Mouse (Mus musculus): ENCODE results near the gene Mtln. TPM values are rescaled to one million over a fixed set of nuclear protein-coding genes. Genes with fewer than 3 reads are reported as not detected.

Gene Mtln
- total RNA-seq, 1 experiment from 2014 or later = 1.5 TPM

DNA sequence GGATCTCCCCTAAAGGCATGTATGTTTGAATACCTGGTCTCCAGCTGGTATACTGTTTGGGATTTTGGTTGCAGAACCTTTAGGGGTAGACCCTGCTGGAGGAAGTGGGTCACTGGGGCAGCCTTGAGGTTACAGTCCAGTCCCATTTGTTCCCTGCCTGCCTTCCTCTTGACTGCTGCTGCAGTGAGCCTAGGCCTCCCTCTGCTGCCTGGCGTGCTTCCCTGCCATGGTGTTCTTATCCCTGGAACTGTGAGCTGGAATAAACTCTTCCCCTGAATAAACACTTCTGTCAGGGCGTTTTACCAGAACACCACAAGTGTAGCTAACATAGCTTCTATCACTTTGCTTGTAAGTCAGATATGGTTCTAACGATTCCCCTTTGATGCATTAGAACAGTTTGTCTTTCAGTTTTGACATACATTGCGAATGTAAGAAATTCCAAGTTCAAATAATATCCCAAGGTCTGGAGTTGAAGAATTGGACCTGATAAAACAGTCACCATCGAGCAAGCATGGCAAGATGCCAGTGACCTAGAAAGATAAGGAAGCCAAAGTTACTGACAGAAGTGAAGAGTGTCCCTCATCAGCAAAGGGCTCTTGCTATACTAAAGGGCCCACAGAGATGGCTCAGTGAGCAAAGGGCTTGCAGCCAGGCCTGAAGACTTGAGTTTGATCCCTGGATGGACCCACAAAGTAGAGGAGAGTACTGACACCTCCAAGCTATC lies 33.0 kb downstream of the Mtln start:
- ATAC-seq (ENCODE audit: extremely low read depth, insufficient number of reproducible peaks, low FRiP score, poor library complexity, severe bottlenecking) = no peak

DNA sequence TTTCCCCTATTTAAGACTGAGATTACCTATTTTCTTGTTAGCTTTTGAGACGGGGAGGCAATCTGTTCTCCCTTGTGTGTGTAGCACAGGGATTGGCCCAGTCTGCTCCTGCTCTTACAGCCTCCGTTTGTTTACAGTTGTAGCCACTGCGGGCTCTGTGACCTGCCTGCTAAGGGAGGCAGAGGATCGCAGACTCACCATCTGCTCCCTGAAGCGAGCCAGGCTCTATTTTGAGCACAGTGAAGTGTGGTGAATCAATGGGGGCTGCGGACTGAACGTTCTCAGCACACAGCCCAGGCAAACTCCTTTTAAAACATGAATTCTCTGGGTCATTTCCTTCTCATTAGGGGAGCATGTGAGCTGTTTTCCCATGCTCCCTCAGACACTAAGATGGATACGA lies 35.1 kb downstream of the Mtln start:
- no peak for ATAC-seq (ENCODE audit: extremely low read depth, insufficient number of reproducible peaks, low FRiP score, poor library complexity, severe bottlenecking)

DNA sequence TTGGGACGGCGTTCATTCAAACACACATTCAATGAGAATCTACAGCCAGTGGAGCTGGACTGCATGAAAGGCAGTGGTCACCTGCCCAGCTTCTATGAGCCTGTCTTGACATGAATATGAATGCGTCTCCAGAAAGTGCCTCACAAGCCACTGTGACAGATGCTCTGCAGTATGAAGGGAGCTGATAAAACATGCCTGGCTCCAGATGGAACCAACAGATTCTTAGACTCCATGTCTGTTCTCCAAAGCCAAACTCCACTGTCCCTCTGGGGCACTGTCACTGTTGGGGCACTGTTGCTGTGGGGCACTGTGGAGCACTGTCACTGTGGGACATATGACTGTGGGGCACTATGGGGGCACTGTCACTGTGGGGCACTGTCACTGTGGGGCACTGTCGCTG lies 38.2 kb downstream of the Mtln start:
- ATAC-seq (ENCODE audit: extremely low read depth, insufficient number of reproducible peaks, low FRiP score, poor library complexity, severe bottlenecking) = no peak

DNA sequence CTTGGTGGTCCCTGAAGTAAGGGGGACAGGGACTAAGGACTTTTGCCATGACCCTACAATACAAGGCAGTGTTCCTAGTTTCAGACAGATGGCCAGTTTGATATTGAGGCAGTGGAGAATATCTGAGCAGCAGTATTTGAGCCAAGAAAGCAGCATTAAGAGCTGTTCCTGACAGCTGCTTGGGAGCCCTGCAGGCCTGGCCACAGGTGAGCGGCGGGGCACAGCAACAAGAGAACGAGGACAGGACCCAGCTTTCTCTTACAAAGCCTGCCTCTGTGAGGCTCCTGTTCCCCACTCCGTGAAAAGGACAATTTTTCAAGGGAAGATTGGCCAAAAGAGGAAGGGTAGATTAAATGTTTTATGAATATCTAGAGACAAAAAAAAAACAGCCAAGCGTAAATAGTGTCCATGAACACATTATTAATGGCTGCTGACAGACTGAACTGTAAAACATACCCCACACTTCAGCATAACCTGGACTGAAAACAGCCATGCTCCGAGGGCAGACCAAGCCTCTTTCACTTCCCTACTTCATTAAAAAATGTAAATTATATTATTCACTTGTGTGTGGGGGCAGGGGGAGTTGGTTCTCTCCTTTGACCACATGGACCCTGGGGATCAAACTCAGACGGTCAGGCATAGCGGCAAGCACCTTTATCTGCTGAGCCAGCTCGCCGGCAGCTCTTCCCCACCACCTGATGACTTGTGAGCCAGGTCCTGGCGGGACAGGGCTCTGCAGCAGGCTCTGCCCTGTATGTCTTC lies 40.3 kb downstream of the Mtln start:
- no peak for ATAC-seq (ENCODE audit: extremely low read depth, insufficient number of reproducible peaks, low FRiP score, poor library complexity, severe bottlenecking)

DNA sequence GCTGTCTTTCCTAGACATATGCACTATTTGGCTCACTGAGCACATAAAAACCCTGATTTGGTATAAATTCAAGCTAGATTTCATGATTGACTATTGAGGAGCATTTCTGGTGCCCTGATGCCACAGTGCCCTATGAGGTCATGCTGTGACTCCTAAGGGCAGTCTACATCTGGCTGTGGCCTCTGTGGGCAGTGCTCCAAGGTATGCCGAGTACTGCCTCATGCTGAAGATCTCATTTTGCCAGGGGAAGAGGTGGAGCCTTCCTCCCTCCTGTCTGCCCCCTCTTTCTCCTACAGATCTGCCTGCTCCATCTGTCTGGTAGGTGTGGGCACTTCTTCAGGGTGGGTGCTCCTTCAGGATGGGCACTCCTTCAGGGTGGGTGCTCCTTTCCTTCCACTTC lies 42.9 kb downstream of the Mtln start:
- no peak for ATAC-seq (ENCODE audit: extremely low read depth, insufficient number of reproducible peaks, low FRiP score, poor library complexity, severe bottlenecking)

DNA sequence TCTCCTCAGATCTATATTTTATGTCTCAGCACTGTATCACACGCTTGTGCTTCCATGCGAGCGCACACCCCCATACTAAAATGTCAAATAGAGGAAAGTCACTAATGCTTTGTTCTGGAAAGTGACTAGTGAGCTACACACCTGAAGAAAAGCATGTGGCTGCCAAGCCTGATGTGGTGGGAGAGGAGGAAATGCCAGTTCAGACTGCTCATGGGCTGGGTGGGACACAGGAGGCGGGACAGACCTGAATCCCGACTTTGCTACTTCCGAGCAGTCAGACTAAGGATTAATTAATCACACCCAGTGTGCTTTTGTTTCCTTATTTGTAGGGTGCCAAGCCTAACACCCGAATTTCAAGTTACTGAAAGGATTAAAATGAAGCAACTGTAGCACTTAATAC lies 44.0 kb downstream of the Mtln start:
- no peak for ATAC-seq (ENCODE audit: extremely low read depth, insufficient number of reproducible peaks, low FRiP score, poor library complexity, severe bottlenecking)

DNA sequence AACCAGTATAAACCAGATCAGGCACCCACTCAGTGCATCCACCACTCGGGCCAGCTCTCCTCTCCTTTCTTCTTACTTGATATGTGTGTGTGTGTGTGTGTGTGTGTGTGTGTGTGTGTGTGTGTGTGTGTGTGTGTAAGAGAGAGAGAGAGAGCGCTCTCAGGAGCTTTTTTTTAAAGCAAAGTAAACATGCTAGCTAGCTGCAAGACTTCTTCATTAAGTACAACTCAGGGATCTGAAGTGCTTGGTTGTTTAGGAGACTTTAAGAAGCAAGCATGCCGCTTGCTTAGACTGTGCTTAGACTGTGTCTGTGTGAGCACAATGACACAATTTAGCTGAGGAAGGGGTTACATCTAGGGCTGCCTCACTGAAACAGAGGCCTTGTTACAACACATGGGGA lies 49.7 kb downstream of the Mtln start:
- no peak for ATAC-seq (ENCODE audit: extremely low read depth, insufficient number of reproducible peaks, low FRiP score, poor library complexity, severe bottlenecking)

Other genes with a start within 250 kb of the Mtln start
- 4.4 and 5.2 TPM in 2 replicates for gene Zfp661, start 205.4 kb downstream of the Mtln start, total RNA-seq (2017)
- gene Mrps5, start 205.3 kb downstream of the Mtln start, total RNA-seq (2017) = 29.9 and 34.9 TPM in 2 replicates
- gene Mal, start 135.8 kb downstream of the Mtln start, total RNA-seq (2017) = 4.9 and 7.6 TPM in 2 replicates
- gene Mall, start 62.6 kb downstream of the Mtln start, total RNA-seq (2017) = 0.61 TPM in 1 of 2 replicates, not detected in the other
- 0.58 TPM in 1 of 2 replicates, not detected in the other for gene Nphp1, start 3.6 kb downstream of the Mtln start, total RNA-seq (2017)
- 0.25 TPM in 1 of 2 replicates, not detected in the other for gene Bub1, start 39.4 kb upstream of the Mtln start, total RNA-seq (2017)
- gene Acoxl, start 46.4 kb upstream of the Mtln start, total RNA-seq (2017) = 0.23 and 0.49 TPM in 2 replicates

Data from neutrophil, adult 5-6 weeks (primary cell).